Mouse (Mus musculus): ENCODE data around the gene Rnf183. TPM values are rescaled to one million over a fixed set of nuclear protein-coding genes. Genes with fewer than 3 reads are reported as not detected.

Gene Rnf183
- polyA plus RNA-seq, 1 experiment: 0.08 TPM

DNA sequence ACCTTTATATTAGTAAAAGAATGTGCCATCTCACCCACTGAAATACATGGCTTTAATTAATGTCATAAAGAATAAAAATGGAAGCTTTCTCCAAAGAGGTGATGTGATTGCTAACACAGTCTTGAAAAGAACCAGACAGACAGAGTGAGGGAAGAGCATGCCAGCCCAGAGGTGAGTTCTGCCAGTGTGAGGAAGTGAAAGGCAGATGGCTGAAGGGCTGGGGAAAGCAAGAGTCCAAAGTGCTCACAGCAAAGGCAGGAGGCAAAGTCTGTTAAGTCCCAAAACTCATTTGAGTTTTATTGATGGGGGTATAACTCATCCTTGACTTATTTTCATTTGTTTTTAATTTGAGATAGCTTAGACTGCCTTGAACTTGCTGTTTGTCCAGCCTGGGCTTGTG lies 4.4 kb downstream of the Rnf183 start:
- no peak for DNase-seq (ENCODE audit: low spot score)

DNA sequence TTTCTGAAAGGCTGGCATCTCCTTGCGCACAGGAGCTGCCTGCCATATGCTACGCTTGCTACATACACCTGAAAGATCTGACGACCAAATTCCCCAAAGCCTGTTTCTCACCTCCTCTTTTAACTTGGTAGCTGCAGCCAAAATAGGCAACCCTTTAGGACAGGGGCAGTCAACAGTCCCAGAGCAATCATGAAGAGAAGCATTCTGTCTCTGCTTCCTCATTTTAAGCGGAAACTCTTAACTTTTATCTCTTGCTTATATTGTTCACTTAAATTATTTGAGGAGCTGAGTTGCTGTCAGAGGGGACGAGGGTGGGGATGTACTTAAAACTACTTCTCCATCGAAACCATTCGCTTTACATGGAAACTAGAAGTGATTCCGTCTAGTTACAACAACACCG lies 5.4 kb downstream of the Rnf183 start:
- DNase-seq (ENCODE audit: low spot score): no peak

DNA sequence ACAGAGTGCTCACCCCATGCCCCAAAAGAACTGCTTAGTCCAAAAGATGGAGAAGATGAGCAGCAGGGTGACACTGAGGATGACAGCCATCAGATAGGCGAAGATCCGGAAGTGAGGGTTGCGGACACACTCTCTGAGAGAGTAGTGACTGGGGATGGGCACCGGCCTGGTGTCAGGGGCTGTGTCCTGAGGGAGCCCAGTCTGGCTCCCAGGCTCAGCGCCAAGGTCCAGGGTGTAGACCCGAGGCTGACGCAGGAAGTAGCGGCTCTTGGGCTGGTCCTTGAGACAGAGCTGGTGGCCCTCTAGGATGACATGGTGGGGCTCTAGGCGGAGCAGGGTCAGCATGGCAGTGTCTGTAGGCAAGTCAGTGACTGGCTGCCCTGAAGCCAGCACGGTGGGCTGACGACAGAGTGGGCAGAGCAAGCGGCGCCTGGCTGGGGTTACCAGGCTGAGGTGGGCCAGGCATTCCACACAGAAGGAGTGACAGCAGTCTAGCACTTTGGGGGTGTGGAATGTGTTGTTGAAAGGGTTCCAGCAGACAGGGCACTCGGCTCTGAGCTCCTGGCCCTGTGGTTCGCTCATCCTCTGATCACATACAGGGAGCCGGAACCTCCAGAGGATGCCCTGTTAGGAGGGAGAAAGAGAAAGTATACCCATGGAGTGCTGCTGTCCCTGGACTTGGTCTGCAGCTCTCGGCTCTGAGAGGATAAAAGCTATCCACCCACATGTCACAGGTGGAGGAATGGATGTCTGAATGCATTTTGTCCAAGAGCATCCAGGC lies 6.9 kb downstream of the Rnf183 start:
- DNase-seq (ENCODE audit: low spot score): no peak

DNA sequence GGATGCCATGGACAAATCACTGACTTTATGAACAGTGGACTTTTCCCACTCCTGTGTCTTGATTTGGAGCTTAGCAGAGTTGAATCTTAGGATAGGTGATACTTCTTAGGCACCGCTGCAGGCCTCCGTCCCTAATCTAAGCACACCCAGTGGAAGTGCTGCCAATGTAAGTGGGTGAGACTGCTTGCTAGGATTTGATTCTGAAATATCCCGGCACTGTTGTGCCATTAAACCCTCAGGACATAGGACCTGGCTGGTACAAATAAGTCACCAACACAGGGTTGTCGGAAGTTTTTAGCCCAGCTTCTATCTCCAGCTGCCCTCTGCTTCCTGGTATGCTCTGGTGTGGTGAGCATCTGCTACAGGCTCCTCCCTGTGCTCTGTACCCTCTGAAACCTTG lies 9.2 kb downstream of the Rnf183 start:
- DNase-seq (ENCODE audit: low spot score): no peak

DNA sequence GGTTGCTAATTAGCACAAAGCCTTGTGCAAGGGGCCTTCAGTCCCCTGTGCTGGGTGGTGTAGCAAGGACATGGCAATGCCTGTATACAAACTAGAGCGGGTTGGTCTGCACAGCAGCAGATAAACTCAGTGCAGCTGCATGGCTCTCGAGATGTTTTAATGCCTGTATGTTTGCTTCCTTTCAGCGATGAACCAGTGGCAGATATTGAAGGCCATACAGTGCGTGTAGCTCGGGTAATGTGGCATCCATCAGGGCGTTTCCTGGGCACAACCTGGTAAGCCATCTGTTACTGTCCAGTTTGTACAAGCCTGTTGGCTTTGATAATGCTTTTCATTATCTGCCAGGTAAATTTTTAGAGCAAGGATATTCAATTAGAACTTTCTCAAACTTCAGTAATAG lies 16.0 kb downstream of the Rnf183 start:
- DNase-seq (ENCODE audit: low spot score): no peak

DNA sequence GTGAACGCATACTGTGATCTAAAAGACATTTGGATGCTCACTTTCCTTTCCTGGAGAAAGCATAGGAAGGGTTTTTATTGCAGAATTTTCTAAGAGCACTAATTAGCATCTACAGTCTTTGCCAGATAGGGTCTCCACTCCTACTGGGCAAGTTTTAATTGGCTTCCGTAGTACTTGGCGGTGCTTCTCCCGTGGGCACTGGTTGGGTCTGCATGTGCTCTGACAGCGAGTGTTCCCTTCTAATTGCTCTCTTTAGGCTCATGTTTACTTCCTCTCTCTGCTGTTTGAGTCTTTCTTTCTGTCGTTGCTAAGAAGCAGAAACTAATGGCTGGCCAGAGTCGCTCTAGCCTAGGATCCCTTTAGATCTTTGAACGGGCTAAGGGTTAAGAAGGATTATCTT lies 16.6 kb downstream of the Rnf183 start:
- no peak for DNase-seq (ENCODE audit: low spot score)

DNA sequence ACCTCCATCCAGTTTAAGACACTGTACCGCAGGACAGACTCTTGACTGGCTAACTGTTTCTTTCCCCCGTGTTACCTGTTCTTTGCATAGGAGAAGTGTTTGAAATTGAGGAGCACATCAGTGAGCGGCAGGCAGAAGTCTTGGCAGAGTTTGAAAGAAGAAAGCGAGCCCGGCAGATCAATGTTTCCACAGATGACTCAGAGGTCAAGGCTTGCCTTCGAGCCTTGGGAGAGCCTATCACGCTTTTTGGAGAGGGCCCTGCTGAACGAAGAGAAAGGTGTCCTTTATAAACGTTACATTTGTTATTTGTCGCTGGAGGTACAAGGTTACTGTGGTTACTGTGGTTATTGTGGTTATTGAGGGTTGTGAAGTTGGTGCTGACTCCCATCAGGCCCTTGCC lies 23.4 kb downstream of the Rnf183 start:
- DNase-seq (ENCODE audit: low spot score): no peak

DNA sequence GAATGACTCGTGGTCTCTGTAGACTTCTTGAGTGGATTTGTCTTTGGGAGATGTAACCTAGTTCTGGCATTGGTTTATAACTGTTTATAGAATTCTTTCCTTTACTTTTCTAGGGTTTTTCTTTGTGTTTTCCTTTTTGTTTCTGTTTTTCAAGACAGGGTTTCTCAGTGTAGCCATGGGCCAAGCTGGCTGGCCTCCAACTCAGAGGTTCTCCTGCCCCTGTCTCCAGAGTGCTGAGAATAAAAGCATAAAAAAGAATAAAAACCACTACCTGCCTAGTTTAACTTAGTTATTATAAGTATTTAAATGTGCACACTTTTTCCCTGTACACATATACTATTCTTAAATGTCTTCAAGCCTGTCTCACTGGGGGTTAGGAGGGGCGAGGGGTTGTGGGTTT lies 24.7 kb downstream of the Rnf183 start:
- DNase-seq (ENCODE audit: low spot score): no peak

DNA sequence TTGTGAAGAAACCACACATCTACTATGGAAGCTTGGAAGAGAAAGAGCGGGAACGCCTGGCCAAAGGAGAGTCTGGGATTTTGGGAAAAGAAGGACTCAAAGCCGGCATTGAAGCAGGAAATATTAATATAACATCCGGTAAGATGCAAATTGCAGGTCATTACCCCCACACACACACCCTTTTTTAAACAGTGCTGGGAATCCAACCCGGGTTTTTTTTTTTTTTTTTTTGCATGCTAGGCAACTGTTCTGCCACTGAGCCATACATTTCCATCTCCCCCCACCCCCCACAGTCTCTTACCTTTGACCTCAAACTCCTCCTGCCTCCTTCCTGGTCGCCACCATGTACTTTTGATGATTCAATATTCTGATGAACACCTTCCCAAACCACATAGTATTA lies 25.4 kb downstream of the Rnf183 start:
- no peak for DNase-seq (ENCODE audit: low spot score)

DNA sequence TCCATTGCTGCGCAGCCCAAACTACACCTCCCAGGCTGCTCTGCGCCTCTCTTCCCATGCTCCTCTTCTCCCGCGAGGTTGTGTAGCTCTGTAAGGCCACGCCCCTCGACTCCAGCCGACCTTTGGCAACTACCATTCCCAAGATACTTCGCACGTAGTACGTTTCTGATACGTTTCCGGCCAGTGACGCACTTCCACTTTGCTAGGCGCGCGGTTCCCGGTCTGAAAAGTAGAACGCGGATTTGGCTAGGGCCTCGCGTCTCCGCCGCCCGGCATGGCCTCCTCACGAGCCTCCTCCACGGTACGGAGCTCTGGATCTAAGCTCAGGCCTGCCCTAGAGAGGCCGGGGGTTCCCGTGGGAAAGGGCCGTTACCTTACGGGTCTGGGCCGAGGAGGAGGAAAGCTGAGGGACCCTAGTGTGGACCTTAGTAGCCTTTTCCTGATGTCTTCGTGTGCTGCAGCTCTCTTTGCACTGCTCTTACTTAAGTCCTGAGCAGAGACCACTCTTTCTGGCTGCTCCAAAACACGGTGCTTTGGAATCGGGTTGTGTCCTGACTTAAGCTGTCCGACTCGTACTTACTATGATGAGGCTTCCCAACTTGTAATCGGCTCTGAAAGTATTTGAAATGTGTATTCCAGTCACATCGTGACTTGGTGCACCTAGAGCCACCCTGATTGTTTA lies 26.3 kb downstream of the Rnf183 start, which contains the start of the genes Cdc26 and Prpf4:
Cdc26 (minus strand) TSS at position 42 of the 682 bp plus-strand sequence.
Prpf4 (plus strand) TSS at position 197 of the 682 bp plus-strand sequence.
- DNase-seq (ENCODE audit: low spot score): peak; percentile 80

DNA sequence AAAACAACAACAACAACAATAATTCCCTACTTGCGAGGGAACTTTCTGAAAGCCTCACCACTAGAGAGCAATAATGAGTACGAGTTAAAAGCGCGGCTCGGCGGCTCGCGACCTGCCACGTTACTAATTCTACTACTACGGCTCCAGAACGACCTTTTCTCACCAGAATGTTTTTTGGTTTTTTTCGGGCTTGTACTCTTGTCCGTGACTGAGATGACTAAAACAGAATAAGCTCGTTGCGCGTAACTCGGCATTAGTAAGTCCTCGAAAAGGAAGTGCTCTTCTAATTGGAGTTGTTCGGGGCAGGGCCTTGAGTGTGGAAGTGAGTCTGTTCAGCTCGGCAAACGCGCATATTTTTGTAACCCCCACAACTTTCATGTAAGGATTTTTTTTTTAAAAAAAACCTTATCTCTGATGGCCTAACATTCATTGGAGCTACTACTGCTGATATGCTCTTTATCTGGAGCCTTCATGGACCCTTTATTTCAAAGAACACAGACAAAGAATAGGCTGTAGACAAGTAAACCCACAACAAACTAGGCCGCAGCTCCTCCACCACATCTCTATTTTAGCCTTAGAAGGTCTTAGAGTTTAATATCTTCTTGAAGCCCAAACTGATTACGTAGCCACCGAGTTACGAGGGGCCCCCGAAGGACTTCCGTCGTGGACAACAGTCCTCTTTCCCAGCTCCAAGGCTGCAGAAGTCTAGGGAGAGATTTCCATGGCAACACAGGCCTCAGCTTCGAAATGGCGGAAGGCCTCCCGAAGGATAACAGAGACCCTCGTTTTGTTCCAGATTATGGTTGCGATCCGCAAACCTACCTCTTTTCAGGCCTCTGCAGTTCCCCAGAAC lies 27.1 kb downstream of the Rnf183 start:
- no peak for DNase-seq (ENCODE audit: low spot score)

DNA sequence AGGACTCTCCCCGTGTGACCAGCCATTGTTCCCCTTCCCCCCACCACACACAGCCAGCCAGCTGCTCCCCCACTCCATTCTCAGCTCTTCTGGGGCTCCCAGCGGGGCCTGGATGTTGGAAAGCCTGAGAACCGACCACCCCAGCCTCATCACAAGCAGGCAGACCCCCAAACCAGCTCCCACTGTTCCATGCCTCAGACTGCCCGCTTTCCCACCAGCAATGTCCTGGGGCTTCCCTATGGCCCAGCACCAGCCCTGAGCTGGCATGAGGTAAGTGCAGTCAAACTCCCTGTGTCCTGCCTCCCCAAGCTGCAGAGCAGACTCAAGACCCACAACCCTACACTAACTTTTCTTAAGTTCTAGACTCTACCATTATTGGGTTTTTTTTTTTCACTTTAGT lies 28.9 kb downstream of the Rnf183 start:
- no peak for DNase-seq (ENCODE audit: low spot score)

DNA sequence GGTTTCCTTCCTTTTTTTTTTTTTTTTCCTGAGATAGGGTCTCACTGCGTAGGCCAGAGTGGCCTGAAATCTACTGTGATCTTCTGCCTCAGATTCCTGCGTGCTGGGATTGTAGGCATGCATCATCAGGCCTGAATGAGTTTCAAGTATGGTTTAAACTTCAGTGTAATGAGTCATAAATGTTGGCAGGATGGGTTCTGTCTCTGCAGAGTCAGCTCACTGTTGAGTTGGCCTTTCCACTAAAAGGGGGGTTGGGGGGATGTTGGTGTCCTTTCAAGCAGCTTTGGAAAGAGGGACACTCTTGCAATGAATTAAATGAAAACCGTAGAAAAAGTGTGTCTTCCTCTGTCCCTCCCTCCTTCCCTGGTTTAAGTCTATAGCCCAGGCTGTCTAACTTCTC lies 36.1 kb downstream of the Rnf183 start:
- no peak for DNase-seq (ENCODE audit: low spot score)

DNA sequence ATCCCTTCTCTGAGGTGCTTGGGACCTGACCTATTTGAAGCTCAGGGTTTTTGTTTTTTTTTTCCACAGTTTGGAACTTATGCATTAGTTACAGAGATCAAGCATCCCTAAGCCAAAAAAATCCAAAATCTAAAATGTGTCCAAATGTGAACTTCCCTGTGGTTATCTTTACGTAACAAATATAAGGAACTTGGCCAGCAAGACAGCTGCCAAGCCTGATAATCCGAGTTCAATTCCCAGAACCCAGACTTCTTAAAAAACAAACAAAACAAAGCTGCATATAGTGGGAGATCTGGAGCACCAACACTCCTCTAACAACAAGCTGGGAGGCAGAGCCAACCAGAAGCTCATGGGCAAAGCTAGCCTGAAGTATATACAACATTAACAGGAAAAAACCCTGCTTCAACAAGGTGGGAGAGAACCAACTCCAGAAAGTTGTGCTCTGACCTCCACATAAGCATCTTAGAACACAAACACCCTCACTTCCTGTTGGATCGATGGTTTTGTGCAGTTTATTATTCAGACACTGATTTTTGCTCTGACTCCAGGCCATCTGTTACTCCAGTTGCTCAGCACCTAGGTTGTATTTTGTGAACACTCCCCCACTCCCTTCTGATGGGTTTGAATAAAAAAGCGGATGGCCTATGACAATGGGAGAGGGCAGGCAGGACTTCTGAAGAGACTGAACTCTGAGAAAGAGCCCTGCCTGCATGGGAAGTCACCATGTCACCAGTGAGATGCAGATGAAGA lies 37.3 kb downstream of the Rnf183 start:
- no peak for DNase-seq (ENCODE audit: low spot score)

DNA sequence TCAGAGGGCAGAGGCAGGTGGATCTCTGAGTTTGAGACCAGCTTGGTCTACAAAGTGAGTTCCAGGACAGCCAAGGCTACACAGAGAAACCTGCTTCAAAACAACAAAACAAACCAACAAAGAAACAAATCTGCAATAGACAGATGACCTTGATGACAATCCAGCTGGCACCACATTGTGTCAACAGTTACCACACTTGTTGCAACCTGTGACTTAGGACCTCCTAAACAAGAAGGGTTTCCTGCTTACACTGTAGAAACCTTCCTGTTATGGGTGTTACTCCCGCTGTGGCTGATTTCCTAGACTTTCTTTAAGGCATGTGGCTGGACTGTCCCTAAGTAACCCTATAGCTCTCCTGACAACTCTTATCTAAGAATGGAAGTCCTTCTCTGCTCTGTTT lies 39.2 kb downstream of the Rnf183 start:
- no peak for DNase-seq (ENCODE audit: low spot score)

DNA sequence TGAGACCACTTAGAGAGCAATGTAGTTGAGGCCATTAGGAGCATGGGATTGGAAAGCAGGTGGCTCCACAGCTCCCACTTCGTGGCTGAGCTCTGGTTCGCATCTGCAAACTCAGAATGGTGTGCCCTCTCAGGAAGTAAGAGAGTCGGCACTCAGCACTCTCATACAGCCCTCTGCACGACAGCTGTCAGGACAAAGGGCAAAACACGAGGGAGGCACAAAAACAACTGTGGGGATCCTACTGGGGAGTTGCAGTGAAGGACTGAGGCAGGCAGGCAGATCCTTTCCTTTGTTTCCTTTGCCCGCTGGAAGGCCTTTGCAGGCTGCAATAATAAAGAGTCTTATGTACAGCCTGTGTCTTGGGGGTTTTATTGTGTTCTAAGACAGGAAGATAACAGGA lies 41.6 kb downstream of the Rnf183 start:
- no peak for DNase-seq (ENCODE audit: low spot score)

DNA sequence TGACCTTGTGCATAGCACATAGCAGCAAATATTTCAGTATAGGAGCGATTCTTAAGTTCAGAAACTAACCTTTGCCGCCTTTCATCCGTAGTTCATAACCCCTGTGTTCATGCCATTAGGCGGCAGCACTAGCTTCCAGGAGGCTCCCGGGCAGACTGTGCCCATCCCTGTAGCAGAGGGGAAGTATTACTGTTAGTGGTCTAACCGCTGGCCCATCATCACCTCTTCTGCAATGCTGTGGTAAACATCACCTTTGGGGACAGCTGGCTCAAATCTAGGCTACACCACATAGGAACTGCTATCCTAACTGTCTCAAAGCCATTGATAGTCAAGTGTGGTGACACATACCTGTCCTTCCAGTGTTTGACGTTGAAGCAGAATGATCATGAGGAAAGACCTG lies 43.2 kb downstream of the Rnf183 start:
- no peak for DNase-seq (ENCODE audit: low spot score)

DNA sequence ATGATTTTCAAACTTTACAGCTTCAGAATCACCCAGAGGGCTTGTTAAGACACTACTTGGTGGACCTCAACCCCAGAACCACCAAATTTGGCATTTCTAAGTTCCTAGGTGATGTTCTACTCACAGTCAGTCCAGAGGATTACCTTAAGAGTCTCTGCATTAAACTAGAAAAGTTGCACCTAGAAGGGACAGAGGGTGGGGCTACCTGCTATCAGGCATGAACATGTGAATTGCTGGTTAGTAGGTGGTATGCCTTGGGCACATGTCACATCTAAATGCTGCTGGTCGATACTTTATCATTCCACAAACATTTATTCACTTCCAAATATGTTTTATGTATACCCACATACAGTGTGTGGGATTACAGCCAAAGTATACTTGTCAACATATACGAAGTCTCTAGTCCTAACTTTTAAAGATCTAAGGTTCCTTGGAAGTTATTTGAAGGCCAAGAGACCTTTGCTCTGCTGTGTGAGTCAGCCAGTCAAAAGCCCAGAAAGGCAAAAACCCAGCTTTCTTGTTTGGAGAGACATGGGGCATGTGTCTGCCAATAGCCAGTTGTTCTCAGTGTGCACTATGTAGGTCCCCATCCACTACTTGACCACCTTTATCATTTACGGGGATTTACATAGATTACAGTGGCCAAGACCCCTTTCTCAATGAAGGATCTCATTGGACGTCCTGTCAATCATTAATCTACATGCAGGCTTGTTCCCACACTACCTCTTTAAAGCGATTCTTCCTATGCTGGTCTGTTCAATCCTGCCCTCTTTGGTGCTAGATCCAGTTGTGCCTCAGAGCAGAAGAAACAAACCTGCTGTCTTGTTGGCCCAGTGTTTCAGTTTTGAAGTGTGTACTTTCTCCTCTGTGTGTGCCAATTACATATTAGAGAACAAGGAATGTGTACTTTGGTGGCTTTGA lies 45.2 kb downstream of the Rnf183 start:
- DNase-seq (ENCODE audit: low spot score): no peak

DNA sequence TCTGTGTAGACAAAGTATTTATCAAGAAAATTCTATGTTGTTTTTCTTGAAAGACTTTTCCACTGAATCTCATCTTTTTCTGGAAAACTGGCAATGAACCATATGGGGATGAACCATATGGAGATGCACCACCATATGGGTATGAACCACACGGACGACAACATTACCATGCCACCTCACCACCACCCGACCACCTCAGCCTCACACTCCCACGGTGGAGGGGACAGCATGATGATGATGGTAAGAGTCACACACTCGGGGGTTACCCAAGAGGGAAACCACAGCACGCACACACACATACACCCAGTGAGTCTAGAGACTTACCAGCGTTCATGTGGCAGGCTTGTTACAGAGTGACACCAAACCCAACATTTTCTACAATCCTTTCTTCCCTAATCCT lies 49.6 kb downstream of the Rnf183 start:
- DNase-seq (ENCODE audit: low spot score): no peak

DNA sequence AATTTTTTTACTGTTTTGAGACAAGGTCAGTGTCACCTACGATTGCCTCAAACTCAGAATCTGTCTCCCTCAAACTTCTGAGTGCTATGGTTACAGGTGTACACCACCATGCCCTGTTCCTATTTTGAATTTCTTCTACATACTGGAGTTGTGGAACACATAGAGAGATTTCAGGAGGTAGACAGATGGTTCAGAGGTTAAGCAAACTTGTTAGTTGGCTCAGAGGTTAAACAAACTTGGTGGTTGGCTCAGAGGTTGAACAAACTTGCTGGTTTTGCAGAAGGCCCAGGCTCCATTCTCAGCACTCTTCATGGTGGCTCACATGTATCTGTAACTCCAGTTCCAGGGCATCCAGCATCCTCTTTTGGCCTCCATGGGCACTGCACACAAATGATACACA lies 50.9 kb downstream of the Rnf183 start:
- DNase-seq (ENCODE audit: low spot score): no peak

DNA sequence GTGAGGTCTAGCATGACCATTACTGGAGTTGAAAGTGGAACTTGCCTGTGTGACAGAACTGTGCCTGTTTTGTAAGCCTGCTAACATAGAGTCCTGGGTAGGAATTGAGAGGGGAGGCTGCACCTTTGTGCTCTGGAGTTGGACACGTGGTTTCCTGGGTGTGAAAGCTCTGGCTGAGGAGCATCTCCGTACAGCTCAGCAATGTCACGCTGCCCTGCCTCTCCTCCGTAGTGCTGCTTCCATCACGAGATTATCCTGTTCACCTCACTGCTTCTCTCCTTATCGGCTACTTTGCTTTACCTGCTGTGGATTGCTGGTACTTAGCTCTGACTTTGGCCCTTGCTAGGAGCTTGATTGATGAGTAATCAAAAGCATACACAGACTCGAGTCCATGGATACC lies 51.3 kb downstream of the Rnf183 start:
- DNase-seq (ENCODE audit: low spot score): no peak

All from urinary bladder, adult 2 months (tissue).